Mouse (Mus musculus) kidney, postnatal 14 days (tissue): ENCODE measurements around the gene Gpr137b.
"Not testable (repeated sequence)": the region's sequence is repeated elsewhere in the genome, so short reads cannot be mapped to it uniquely, and the experiment has no call there.

Experiments used
- DNase-seq: peaks from one replicate; pipeline ENCODE4 v3.0.0; 2022; ENCODE audit warnings: mixed read lengths

Gpr137b gene

DNA sequence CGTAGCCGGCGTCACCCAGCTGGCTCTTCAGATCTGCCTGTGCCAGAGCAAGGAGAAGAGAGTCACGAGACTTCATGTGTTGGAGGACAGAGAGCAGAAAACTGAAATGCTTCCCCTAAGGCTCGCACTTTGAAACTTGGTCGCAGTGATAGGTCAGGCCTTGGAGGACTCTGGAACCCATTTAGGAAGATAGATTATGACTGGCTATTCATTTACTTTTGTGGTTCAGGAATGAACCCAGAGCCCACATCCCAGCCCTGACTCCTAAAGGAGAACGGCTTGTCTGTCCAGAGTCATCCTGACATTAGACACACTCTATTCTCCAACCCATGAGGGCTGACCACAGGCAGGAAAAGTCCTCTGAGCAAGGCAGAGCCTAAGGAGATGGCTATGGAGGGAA is 30.3 kb downstream of the Gpr137b start:
- peak; percentile 65 for DNase-seq

DNA sequence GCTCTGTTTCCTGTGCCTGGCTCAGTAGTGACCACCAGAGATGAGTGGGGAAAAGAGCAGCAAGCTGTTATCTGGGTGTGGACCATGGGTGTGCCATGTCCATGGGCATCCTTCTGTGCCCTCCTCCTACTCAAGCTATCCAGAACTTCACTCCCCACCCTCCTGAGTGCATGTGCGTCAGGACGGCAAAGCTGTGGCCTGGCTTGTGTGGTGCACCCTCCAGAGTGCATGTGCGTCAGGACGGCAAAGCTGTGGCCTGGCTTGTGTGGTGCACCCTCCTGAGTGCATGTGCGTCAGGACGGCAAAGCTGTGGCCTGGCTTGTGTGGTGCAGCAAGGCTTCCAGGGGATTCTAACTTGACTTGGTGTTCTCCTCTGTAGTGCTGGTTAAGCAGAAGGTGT is 31.6 kb downstream of the Gpr137b start:
- not testable (repeated sequence) for DNase-seq

DNA sequence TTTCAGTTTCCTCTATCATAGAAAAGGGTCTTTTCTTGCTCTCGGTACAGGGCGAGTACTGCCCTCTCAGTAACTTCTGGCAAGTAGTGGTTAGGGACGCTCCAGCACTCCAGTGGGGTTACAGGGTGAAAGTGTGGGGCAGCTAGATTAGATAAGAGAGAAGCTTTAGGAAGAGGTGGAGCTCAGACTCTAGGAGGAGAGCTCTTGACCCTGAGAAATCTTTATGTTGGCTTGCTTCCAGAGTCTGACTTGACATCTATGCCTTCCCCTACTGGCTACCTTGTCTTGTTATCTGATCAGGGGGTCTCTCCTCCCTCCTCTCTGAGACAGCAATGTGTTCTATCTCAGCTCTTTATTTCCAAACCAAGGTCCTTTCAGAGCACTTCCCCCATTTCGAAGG is 33.8 kb downstream of the Gpr137b start:
- not testable (repeated sequence) for DNase-seq

DNA sequence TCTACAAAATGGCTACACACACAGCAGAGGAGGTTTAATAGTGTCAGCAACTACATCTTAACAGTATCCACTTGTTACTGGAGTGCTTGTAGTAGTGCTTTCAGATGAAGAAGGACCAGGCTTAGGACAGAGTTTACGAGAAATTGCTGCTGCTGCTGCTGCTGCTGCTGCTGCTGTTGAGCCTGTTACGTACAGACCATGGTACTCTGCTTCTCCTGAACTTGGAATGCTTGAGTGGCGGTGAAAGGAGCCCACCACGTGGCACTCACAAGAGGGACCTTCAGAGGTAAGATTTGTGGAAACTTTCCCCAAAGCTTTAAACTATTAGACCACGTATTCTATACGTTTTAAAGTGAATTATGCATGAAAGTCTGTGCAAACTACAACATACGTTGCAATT is 35.2 kb downstream of the Gpr137b start:
- not testable (repeated sequence) for DNase-seq

DNA sequence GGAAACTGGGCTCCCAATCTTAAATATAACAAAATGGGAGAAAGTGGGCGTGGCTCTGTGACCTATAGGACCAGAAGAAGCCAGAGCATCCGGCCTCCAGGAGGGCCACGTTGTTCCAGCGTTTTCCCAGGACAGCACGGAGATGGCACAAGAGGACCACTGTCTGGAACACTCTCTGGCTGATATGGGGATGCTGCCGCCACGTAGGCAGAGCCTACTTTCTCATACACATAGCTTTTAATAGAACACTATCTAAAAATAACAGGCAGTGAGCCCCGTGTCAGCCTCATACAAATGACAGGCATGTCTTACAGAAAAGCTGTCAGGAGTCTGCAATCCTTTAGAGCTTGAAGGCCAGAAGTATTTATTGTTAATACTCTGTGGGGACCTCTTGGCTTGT is 35.7 kb downstream of the Gpr137b start:
- not testable (repeated sequence) for DNase-seq

DNA sequence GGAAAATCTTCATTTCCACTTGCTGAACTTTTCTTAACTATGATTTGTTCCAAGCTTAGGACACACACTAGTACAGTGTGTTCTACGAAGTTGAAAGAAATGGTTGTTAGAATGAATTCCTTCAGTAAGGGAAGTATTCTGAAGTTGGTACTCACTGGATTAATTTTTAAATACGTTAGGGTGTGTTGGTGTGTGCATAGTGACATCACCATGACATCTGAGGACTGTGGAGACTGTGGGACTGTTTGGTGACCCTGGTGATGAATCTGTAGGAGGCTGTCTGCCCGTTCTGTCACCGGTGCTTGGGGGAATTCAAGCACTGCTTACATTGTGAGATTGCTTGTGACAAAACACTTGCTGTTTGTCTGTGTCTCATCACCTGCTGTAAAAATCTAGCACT is 41.7 kb downstream of the Gpr137b start:
- DNase-seq: not testable (repeated sequence)

DNA sequence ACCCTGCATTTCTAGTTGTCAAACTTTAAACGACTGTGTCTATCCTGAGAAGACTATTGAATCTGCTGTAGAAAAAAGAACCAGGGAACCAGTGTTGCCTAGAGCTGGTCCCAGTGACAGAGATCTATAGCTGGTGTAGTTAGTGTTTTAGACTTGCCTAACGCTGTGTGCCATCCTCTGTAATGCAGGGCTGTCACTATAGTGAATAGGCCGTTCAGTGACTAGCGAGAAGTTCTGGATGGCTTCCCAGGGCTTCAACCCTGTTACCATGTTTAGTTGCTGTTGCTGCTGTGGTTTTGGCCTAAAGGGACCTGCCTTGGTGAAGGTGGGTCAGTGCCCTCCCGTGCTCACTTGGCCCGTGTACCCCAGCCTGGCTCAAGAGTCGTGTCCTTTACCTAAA is 43.1 kb downstream of the Gpr137b start:
- not testable (repeated sequence) for DNase-seq

DNA sequence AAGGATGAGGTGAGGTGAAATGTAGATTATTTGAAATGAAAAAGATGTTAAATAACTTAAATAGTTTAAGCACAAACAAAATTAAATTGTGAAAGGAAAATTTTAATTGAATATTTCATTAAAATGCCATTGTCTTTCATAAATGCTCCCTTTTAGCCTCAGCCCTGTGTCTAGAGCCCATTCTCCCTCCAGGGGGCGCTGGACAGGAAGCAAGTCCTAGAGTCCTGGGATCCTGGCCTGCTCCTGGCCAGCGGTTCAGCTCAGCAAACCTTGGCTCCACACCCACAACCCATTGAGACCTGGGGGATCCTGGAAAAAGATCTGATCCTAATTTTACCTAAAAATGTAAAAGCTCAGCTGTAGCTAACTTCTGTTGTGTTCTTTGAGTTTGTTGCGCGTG is 44.5 kb downstream of the Gpr137b start:
- DNase-seq: peak; percentile 72

DNA sequence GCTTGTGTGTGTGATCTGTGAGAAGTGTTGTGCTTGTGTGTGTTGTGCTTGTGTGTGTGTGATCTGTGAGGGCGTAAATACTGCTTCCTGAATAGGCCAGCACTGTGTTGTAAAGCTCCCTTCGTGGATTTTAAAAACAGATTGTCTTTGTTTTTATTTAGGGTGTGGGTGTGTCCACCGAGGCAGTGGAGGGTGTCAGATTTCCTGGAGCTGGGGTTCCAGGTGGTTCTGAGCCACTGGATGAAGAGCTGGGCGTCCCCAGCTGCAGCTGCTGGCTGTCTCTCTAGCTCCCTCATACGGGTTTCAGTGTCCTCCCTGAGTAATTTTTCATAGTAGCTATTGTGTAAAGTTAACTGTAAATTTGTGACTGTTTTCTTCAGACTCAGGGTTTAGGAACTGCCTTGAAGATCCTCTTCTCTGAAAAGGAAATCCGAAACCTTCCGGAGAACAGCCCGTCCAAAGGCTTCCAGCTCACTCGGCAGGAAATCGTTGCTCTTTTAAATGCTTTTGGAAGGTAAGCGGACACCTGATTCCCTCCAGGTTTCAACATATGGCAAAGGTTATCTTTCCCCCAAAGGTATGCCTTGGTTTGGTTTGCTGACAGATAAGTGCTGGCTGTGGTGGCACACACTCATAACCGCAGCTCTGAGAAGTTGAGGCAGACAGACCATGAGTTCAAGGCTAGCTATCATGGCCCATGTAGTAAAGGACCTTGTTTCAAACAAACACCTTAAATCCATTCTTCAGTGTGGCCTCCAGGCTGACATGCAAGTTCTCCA is 46.0 kb downstream of the Gpr137b start:
- DNase-seq: peak; percentile 16

DNA sequence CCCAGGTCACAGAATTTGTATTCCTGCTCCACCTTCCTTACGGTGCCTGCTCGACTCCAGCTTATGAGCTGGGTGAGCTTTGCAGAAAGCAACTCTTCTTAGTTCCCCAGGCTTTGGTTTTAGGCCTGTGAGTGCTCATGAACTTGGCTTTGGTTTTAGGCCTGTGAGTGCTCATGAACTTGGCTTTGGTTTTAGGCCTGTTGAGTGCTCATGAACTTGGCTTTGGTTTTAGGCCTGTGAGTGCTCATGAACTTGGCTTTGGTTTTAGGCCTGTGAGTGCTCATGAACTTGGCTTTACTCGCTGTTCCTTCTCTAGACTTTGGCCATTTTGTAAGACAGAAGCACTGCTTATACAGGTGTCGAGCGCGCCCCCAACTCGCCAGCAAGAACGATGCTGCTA is 56.5 kb downstream of the Gpr137b start:
- DNase-seq: not testable (repeated sequence)

DNA sequence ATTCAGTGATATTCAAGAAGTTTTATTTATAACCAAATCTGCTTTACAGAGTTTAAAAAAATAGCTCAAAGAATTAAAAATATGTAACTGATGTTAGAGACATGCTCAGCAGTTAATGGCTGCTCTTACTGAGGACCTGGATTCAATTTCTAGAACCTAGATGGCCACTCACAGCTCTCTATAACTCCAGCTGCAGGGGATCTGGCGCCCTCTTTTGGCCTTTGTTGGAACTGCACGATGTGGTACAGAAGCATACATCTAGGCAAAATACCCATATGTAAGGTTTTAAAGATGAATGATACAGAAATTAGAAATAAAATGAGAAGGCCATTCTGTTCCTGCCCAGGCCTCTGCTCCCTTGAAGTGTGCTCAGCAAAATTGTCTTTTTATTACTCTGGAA is 64.9 kb downstream of the Gpr137b start:
- peak; percentile 55 for DNase-seq
